Mouse (Mus musculus): ENCODE data around the gene Dtl.

Dtl gene

GRCm38 (mm10) chr1:191575458-191576247, at the start of gene Dtl, which contains the start of gene Ints7:
Gene Dtl (minus strand): TSS chr1:191575544.
Gene Ints7 (plus strand): TSS chr1:191575636.
- peak; percentile 99 for DNase-seq

- no peak for DNase-seq
Observed at GRCm38 (mm10) chr1:191625026-191625425, 49.7 kb upstream of the Dtl start.

GRCm38 (mm10) chr1:191624492-191624891, 49.1 kb upstream of the Dtl start:
- no peak for DNase-seq

- DNase-seq, result peak; percentile 39
Observed at GRCm38 (mm10) chr1:191622801-191623200, 47.5 kb upstream of the Dtl start.

- no peak for DNase-seq
Observed at GRCm38 (mm10) chr1:191621096-191621495, 45.8 kb upstream of the Dtl start.

GRCm38 (mm10) chr1:191618067-191618766, 42.9 kb upstream of the Dtl start:
- no peak for DNase-seq

- DNase-seq, result no peak
Observed at GRCm38 (mm10) chr1:191617589-191617988, 42.2 kb upstream of the Dtl start.

- no peak for DNase-seq
Observed at GRCm38 (mm10) chr1:191616245-191616644, 40.9 kb upstream of the Dtl start.

GRCm38 (mm10) chr1:191612877-191613276, 37.5 kb upstream of the Dtl start:
- DNase-seq, result no peak

- DNase-seq, result peak; percentile 30
Observed at GRCm38 (mm10) chr1:191611686-191612085, 36.3 kb upstream of the Dtl start.

GRCm38 (mm10) chr1:191610357-191610756, 35.0 kb upstream of the Dtl start:
- peak; percentile 74 for DNase-seq

GRCm38 (mm10) chr1:191609578-191609977, 34.2 kb upstream of the Dtl start:
- no peak for DNase-seq

- DNase-seq, result no peak
Observed at GRCm38 (mm10) chr1:191609051-191609450, 33.7 kb upstream of the Dtl start.

- DNase-seq, result no peak
Observed at GRCm38 (mm10) chr1:191604690-191605089, 29.3 kb upstream of the Dtl start.

GRCm38 (mm10) chr1:191599210-191599609, 23.9 kb upstream of the Dtl start:
- no peak for DNase-seq

- DNase-seq, result no peak
Observed at GRCm38 (mm10) chr1:191596076-191596475, 20.7 kb upstream of the Dtl start.

GRCm38 (mm10) chr1:191592016-191592720, 16.8 kb upstream of the Dtl start:
- no peak for DNase-seq

- DNase-seq, result no peak
Observed at GRCm38 (mm10) chr1:191588749-191589148, 13.4 kb upstream of the Dtl start.

- no peak for DNase-seq
Observed at GRCm38 (mm10) chr1:191587062-191587461, 11.7 kb upstream of the Dtl start.

- DNase-seq, result no peak
Observed at GRCm38 (mm10) chr1:191585704-191586103, 10.4 kb upstream of the Dtl start.

GRCm38 (mm10) chr1:191584483-191584882, 9.1 kb upstream of the Dtl start:
- DNase-seq, result no peak

- no peak for DNase-seq
Observed at GRCm38 (mm10) chr1:191583836-191584235, 8.5 kb upstream of the Dtl start.

- no peak for DNase-seq
Observed at GRCm38 (mm10) chr1:191581641-191582040, 6.3 kb upstream of the Dtl start.

- DNase-seq, result no peak
Observed at GRCm38 (mm10) chr1:191579524-191579923, 4.2 kb upstream of the Dtl start.

Measured in right cerebral cortex, postnatal 25 days (tissue).